Mouse (Mus musculus) hindbrain, embryonic 14.5 days (tissue): ENCODE measurements around the gene Shq1. TPM values are rescaled to one million over a fixed set of nuclear protein-coding genes. Genes with fewer than 3 reads are reported as not detected.

Experiments
- ATAC-seq: fragments of 200-750 bp; cut with Nextera tagmentation; 2 replicates; pipeline ENCODE4 v1.8.0; 2017; ENCODE audit warnings: moderate number of reproducible peaks, mild to moderate bottlenecking, moderate TSS enrichment, moderate library complexity; ENCODE audit not compliant: low FRiP score
- DNase-seq: peaks from one replicate; pipeline ENCODE4 v3.0.0-alpha.2; 2015; ENCODE audit warnings: low spot score
- H3K27ac ChIP-seq: fragments of 300-500 bp; sonication (generic); 2 replicates; pipeline ENCODE4 v1.5.1; 2014; ENCODE audit warnings: mild to moderate bottlenecking, moderate library complexity
- H3K27me3 ChIP-seq: fragments of 300-500 bp; sonication (generic); 2 replicates; pipeline ENCODE4 v1.6.1; 2014; ENCODE audit warnings: mild to moderate bottlenecking, low read length, mixed read lengths; ENCODE audit not compliant: control insufficient read depth, insufficient read depth
- H3K36me3 ChIP-seq: fragments of 300-500 bp; sonication (generic); replicated peaks from 2 replicates; pipeline ENCODE4 v1.6.1; 2014; ENCODE audit not compliant: control insufficient read depth, insufficient read depth
- H3K4me1 ChIP-seq: fragments of 300-500 bp; sonication (generic); replicated peaks from 2 replicates; pipeline ENCODE4 v1.6.1; 2014; ENCODE audit warnings: antibody characterized with exemption, low read length, mixed read lengths; ENCODE audit not compliant: control insufficient read depth, insufficient read depth
- H3K4me2 ChIP-seq: fragments of 300-500 bp; sonication (generic); replicated peaks from 2 replicates; pipeline ENCODE4 v1.6.1; 2014; ENCODE audit warnings: mild to moderate bottlenecking, moderate library complexity
- H3K4me3 ChIP-seq: fragments of 300-500 bp; sonication (generic); replicated peaks from 2 replicates; pipeline ENCODE4 v1.5.1; 2014; ENCODE audit warnings: mild to moderate bottlenecking, low read length
- H3K9ac ChIP-seq: fragments of 300-500 bp; sonication (generic); 2 replicates; pipeline ENCODE4 v1.6.1; 2014
- H3K9me3 ChIP-seq: fragments of 300-500 bp; sonication (generic); 2 replicates; pipeline ENCODE4 v1.6.1; 2016; ENCODE audit warnings: low read length; ENCODE audit not compliant: control insufficient read depth
- WGBS: fragments of 180-500 bp; shearing (Covaris S2); extraction: QIAGEN DNeasy Blood & Tissue Kit; methylation state at CpG from one replicate; pipeline ENCODE4 v1.1.7; 2014; 5-methylcytosine and 5-hydroxymethylcytosine counted together
- polyA plus RNA-seq: library from polyadenylated mRNA; unstranded; fragments of >200 nt; fragmentation: Nextera tagmentation; extraction: Ambion mirVana; gene quantifications from 2 replicates; pipeline ENCODE4 v1.2.1, GENCODE M21; 2014

Shq1 gene
- polyA plus RNA-seq, 1 experiment from 2014 or later, result 7.6 TPM

DNA sequence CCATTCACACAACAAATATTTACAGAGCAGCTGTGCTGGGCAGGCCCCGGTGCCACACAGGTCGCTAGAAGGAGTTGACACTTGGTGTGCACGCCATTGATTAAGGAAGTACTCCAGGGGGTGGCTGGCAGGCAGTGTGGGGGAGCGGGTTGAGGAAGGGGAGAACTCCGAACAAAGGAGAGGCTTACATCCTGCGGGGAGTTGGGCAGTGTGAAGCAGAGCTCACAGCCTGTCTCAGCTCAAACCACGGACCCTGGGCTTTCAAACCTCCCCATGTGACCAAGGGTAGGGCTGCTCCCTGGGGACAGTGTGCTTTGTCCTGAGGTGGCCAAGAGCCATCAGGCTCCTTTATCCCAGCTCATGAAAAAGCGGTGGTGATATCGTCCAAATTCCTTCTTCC is 144.9 kb downstream of the Shq1 start:
- H3K4me3 ChIP-seq, result no peak overlapping the region
- H3K4me1 ChIP-seq, result peaks cover 4% of the 10 kb centered on the region; the same call in 1 of the 2 replicates
- no peaks in the 10 kb centered on the region for H3K9me3 ChIP-seq
- 1% methylated on average over 9 of the region's 9 CpGs for WGBS
- no peak overlapping the region for H3K27ac ChIP-seq
- DNase-seq, result no peak
- H3K36me3 ChIP-seq, result no peaks in the 10 kb centered on the region
- ATAC-seq, result 0 out of 2 replicates have a peak, but pooled peaks have one; percentile 8
- no peak overlapping the region for H3K4me2 ChIP-seq
- 0 out of 2 replicates have a peak, but pooled peaks cover 3% of the 10 kb centered on the region for H3K27me3 ChIP-seq
- no peak overlapping the region for H3K9ac ChIP-seq

- Histone ChIP-seq H3K9me3 (no peaks in the 10 kb centered on the region), H3K36me3 (no peaks in the 10 kb centered on the region), H3K9ac (no peak overlapping the region), H3K27me3 (0 out of 2 replicates have a peak, but pooled peaks cover 4% of the 10 kb centered on the region), H3K4me2 (no peak overlapping the region), H3K4me1 (peaks cover 6% of the 10 kb centered on the region; the same call in 1 of the 2 replicates), H3K27ac (no peak overlapping the region), H3K4me3 (no peak overlapping the region)
- DNase-seq (no peak), ATAC-seq (no peak)
- 9% methylated on average over 3 of the region's 3 CpGs for WGBS
These were observed 145.5 kb downstream of the Shq1 start for GRCm38 (mm10) chr6:100525496-100525895.

GRCm38 (mm10) chr6:100522495-100522894 is 148.5 kb downstream of the Shq1 start:
- ATAC-seq (no peak), DNase-seq (no peak)
- Histone ChIP-seq H3K4me3 (no peak overlapping the region), H3K9ac (no peak overlapping the region), H3K27ac (no peak overlapping the region), H3K4me1 (peaks cover 16% of the 10 kb centered on the region), H3K4me2 (no peak overlapping the region), H3K36me3 (no peaks in the 10 kb centered on the region), H3K9me3 (no peaks in the 10 kb centered on the region), H3K27me3 (peaks cover 17% of the 10 kb centered on the region)
- WGBS, result 70% methylated on average over 3 of the region's 3 CpGs

GRCm38 (mm10) chr6:100521615-100522398 is 149.2 kb downstream of the Shq1 start:
- Histone ChIP-seq H3K4me3 (no peak overlapping the region), H3K27me3 (peaks cover 17% of the 10 kb centered on the region), H3K9me3 (no peaks in the 10 kb centered on the region), H3K9ac (no peak overlapping the region), H3K4me1 (peaks cover 16% of the 10 kb centered on the region), H3K27ac (no peak overlapping the region), H3K4me2 (no peak overlapping the region), H3K36me3 (no peaks in the 10 kb centered on the region)
- no peak for ATAC-seq
- no peak for DNase-seq
- WGBS, result 41% methylated on average over 2 of the region's 2 CpGs

- Histone ChIP-seq H3K36me3 (no peaks in the 10 kb centered on the region), H3K4me1 (peaks cover 16% of the 10 kb centered on the region), H3K4me3 (no peak overlapping the region), H3K9ac (no peak overlapping the region), H3K27me3 (peaks cover 17% of the 10 kb centered on the region), H3K27ac (no peak overlapping the region), H3K9me3 (no peaks in the 10 kb centered on the region), H3K4me2 (no peak overlapping the region)
- ATAC-seq (no peak), DNase-seq (no peak)
- 73% methylated on average over 5 of the region's 5 CpGs for WGBS
These were observed 150.3 kb downstream of the Shq1 start for GRCm38 (mm10) chr6:100520558-100521099.

GRCm38 (mm10) chr6:100519837-100520236 is 151.1 kb downstream of the Shq1 start:
- no peak overlapping the region; the same call in 1 of the 2 replicates for H3K9ac ChIP-seq
- 0 out of 2 replicates have a peak, but pooled peaks have one; percentile 28 for ATAC-seq
- H3K4me3 ChIP-seq, result no peak overlapping the region
- H3K27me3 ChIP-seq, result peaks cover 17% of the 10 kb centered on the region
- no peak overlapping the region for H3K27ac ChIP-seq
- DNase-seq, result no peak
- peaks cover 16% of the 10 kb centered on the region for H3K4me1 ChIP-seq
- H3K9me3 ChIP-seq, result no peaks in the 10 kb centered on the region
- WGBS, result 42% methylated on average over 12 of the region's 12 CpGs
- H3K36me3 ChIP-seq, result no peaks in the 10 kb centered on the region
- no peak overlapping the region for H3K4me2 ChIP-seq

Other genes starting within 250 kb of the Shq1 start
- gene Gxylt2, start 33.6 kb upstream of the Shq1 start, polyA plus RNA-seq, result 2.2 and 2.3 TPM in 2 replicates
- 26.6 and 27.0 TPM in 2 replicates for gene Ppp4r2, start 162.5 kb upstream of the Shq1 start, polyA plus RNA-seq